In the genomic region with DNA sequence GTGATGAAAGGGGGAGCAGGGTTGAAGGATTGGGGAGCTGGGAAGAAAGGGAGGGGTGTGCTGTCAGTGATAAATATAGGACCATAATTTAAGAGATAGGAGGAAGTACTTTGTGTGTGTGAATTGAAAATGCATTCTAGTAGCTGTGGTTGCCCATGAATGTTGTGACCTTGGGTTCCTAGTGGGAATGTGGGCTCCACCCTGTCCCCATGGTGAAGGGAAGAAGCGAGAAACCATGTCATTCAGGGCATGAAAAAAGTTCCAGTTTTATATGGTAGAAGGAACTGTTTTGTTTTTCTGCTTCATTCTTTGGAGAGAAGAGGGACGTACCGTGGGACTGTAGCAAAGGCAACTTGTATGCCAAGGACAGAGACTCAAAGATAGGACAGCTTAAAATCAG, we compare ENCODE assay signal across 21 mouse cellular contexts.
DNase-seq lines count a peak whose midpoint lies in the region; ATAC-seq and TF ChIP-seq lines count a peak whose summit lies in the region.
"Had no signal": no experiment of that assay in that cellular context is flagged by ENCODE, and none has a peak within 500 bp of the region (broad histone marks: within the 10 kb centered on the region; RNA-seq: fewer than 3 reads in every experiment).

No protein-coding gene starts in this region.

- peak; percentile 69; the same call in 1 of the 2 replicates for ATAC-seq in neural tube, embryonic 13.5 days (ENCODE audit: low read depth)
- ATAC-seq in neural tube, embryonic 15.5 days (ENCODE audit: low FRiP score), result no peak; the same call in 1 of the 2 replicates
- ATAC-seq in liver, postnatal 0 days, result no peak
- ATAC-seq: forebrain, embryonic 13.5 days; forebrain, embryonic 15.5 days; forebrain, postnatal 0 days; Patski had no signal

- no peak overlapping the region for H3K27ac ChIP-seq in neural tube, embryonic 13.5 days (replicated peaks)
- no peak overlapping the region; the same call in 1 of the 2 replicates for H3K27ac ChIP-seq in neural tube, embryonic 15.5 days (replicated peaks)
- no peak overlapping the region for H3K27ac ChIP-seq in liver, postnatal 0 days (ENCODE audit: low read depth)
- H3K27ac ChIP-seq: embryonic facial prominence, embryonic 10.5 days; embryonic facial prominence, embryonic 12.5 days; forebrain, embryonic 13.5 days; forebrain, embryonic 15.5 days had no signal

- H3K4me1 ChIP-seq in neural tube, embryonic 13.5 days (replicated peaks), result no peaks in the 10 kb centered on the region
- H3K4me1 ChIP-seq in neural tube, embryonic 15.5 days, result no peaks in the 10 kb centered on the region
- no peaks in the 10 kb centered on the region for H3K4me1 ChIP-seq in liver, postnatal 0 days (ENCODE audit: insufficient read depth)
- H3K4me1 ChIP-seq: embryonic facial prominence, embryonic 10.5 days; embryonic facial prominence, embryonic 12.5 days; forebrain, embryonic 13.5 days; forebrain, embryonic 15.5 days had no signal

- H3K9ac ChIP-seq in neural tube, embryonic 13.5 days, result no peak overlapping the region
- no peak overlapping the region for H3K9ac ChIP-seq in neural tube, embryonic 15.5 days (replicated peaks)
- no peak overlapping the region for H3K9ac ChIP-seq in liver, postnatal 0 days (replicated peaks)
- H3K9ac ChIP-seq: embryonic facial prominence, embryonic 12.5 days; forebrain, embryonic 13.5 days; forebrain, embryonic 15.5 days; forebrain, postnatal 0 days had no signal

- no peak for TF ChIP-seq CTCF in liver, postnatal 0 days (IDR thresholded peaks at IDR 0.05; ENCODE audit: low read depth)

- no peak for TF ChIP-seq EP300 in liver, postnatal 0 days (IDR thresholded peaks at IDR 0.05; ENCODE audit: low read depth)

- H3K27me3 ChIP-seq in neural tube, embryonic 13.5 days, result no peaks in the 10 kb centered on the region
- no peaks in the 10 kb centered on the region for H3K27me3 ChIP-seq in neural tube, embryonic 15.5 days (replicated peaks)
- H3K27me3 ChIP-seq in liver, postnatal 0 days (ENCODE audit: insufficient read depth, low read length), result no peaks in the 10 kb centered on the region
- H3K27me3 ChIP-seq: embryonic facial prominence, embryonic 12.5 days; forebrain, embryonic 13.5 days; forebrain, embryonic 15.5 days; Patski had no signal

- H3K4me2 ChIP-seq in neural tube, embryonic 13.5 days, result no peak overlapping the region
- H3K4me2 ChIP-seq in neural tube, embryonic 15.5 days, result no peak overlapping the region
- no peak overlapping the region for H3K4me2 ChIP-seq in liver, postnatal 0 days (ENCODE audit: low read depth, low read length)
- H3K4me2 ChIP-seq: embryonic facial prominence, embryonic 12.5 days; forebrain, embryonic 13.5 days; forebrain, embryonic 15.5 days had no signal

- DNase-seq in ZHBTc4 (ENCODE audit: low read depth, low spot score), result peak; percentile 18
- no peak for DNase-seq in liver, postnatal 0 days
- no peak for DNase-seq in embryo, embryonic 11 days
- DNase-seq: adrenal gland, adult 2 months; adrenal gland, postnatal 10 days; adrenal gland, postnatal 25 days; cerebellum, adult 11 months; cerebellum, adult 18-20 months; cerebellum, adult 8-10 months; cerebellum, adult 9-11 months; cerebellum, postnatal 14 days; cerebellum, postnatal 36 days; forebrain, postnatal 0 days had no signal

- no peak overlapping the region for H3K4me3 ChIP-seq in neural tube, embryonic 13.5 days
- no peak overlapping the region for H3K4me3 ChIP-seq in neural tube, embryonic 15.5 days (replicated peaks)
- H3K4me3 ChIP-seq in liver, postnatal 0 days (ENCODE audit: low read depth, low read length), result no peak overlapping the region
- H3K4me3 ChIP-seq: embryonic facial prominence, embryonic 10.5 days; embryonic facial prominence, embryonic 12.5 days; forebrain, embryonic 13.5 days; forebrain, embryonic 15.5 days had no signal

- no peaks in the 10 kb centered on the region for H3K9me3 ChIP-seq in neural tube, embryonic 13.5 days
- no peaks in the 10 kb centered on the region for H3K9me3 ChIP-seq in neural tube, embryonic 15.5 days (replicated peaks)
- H3K9me3 ChIP-seq in liver, postnatal 0 days (ENCODE audit: low read length), result no peaks in the 10 kb centered on the region
- H3K9me3 ChIP-seq: embryonic facial prominence, embryonic 10.5 days; embryonic facial prominence, embryonic 12.5 days; forebrain, embryonic 13.5 days; forebrain, embryonic 15.5 days; G1E had no signal

- no peaks in the 10 kb centered on the region for H3K36me3 ChIP-seq in neural tube, embryonic 13.5 days
- H3K36me3 ChIP-seq in neural tube, embryonic 15.5 days, result no peaks in the 10 kb centered on the region
- no peaks in the 10 kb centered on the region for H3K36me3 ChIP-seq in liver, postnatal 0 days (replicated peaks; ENCODE audit: insufficient read depth, low read length)
- H3K36me3 ChIP-seq: embryonic facial prominence, embryonic 10.5 days; embryonic facial prominence, embryonic 12.5 days; forebrain, embryonic 15.5 days; G1E had no signal

- 53% methylated on average over 3 of the region's 3 CpGs for WGBS in neural tube, embryonic 13.5 days
- 42% methylated on average over 3 of the region's 3 CpGs for WGBS in neural tube, embryonic 15.5 days
- 79% methylated on average over 3 of the region's 3 CpGs for WGBS in liver, postnatal 0 days (ENCODE audit: insufficient replicate concordance)
